Mouse (Mus musculus): ENCODE measurements around the gene Pde4d.

Pde4d gene

GRCm38 (mm10) chr13:108824638-108825310, 375.0 kb downstream of the Pde4d start:
- no peak for DNase-seq (ENCODE audit: low spot score)

- no peak for DNase-seq (ENCODE audit: low spot score)
Measured at GRCm38 (mm10) chr13:108825501-108825900, 375.8 kb downstream of the Pde4d start.

- no peak for DNase-seq (ENCODE audit: low spot score)
Measured at GRCm38 (mm10) chr13:108834197-108834596, 384.4 kb downstream of the Pde4d start.

GRCm38 (mm10) chr13:108836314-108836713, 386.6 kb downstream of the Pde4d start:
- DNase-seq (ENCODE audit: low spot score): no peak

- no peak for DNase-seq (ENCODE audit: low spot score)
Measured at GRCm38 (mm10) chr13:108839142-108839541, 389.4 kb downstream of the Pde4d start.

- no peak for DNase-seq (ENCODE audit: low spot score)
Measured at GRCm38 (mm10) chr13:108854090-108854489, 404.3 kb downstream of the Pde4d start.

- DNase-seq (ENCODE audit: low spot score): no peak
Measured at GRCm38 (mm10) chr13:108856776-108857435, 407.2 kb downstream of the Pde4d start.

- DNase-seq (ENCODE audit: low spot score): no peak
Measured at GRCm38 (mm10) chr13:108859336-108859735, 409.6 kb downstream of the Pde4d start.

GRCm38 (mm10) chr13:108860737-108861136, 411.0 kb downstream of the Pde4d start:
- DNase-seq (ENCODE audit: low spot score): no peak

- no peak for DNase-seq (ENCODE audit: low spot score)
Measured at GRCm38 (mm10) chr13:108861707-108862106, 412.0 kb downstream of the Pde4d start.

GRCm38 (mm10) chr13:108862173-108862572, 412.4 kb downstream of the Pde4d start:
- no peak for DNase-seq (ENCODE audit: low spot score)

- no peak for DNase-seq (ENCODE audit: low spot score)
Measured at GRCm38 (mm10) chr13:108900160-108900559, 450.4 kb downstream of the Pde4d start.

GRCm38 (mm10) chr13:108905121-108905520, 455.4 kb downstream of the Pde4d start:
- DNase-seq (ENCODE audit: low spot score): no peak

- no peak for DNase-seq (ENCODE audit: low spot score)
Measured at GRCm38 (mm10) chr13:108909193-108909592, 459.4 kb downstream of the Pde4d start.

- DNase-seq (ENCODE audit: low spot score): no peak
Measured at GRCm38 (mm10) chr13:108914626-108915025, 464.9 kb downstream of the Pde4d start.

GRCm38 (mm10) chr13:108921146-108921545, 471.4 kb downstream of the Pde4d start:
- DNase-seq (ENCODE audit: low spot score): no peak

- no peak for DNase-seq (ENCODE audit: low spot score)
Measured at GRCm38 (mm10) chr13:108934854-108935253, 485.1 kb downstream of the Pde4d start.

- DNase-seq (ENCODE audit: low spot score): no peak
Measured at GRCm38 (mm10) chr13:108937272-108937671, 487.5 kb downstream of the Pde4d start.

GRCm38 (mm10) chr13:108952911-108953310, 503.2 kb downstream of the Pde4d start:
- no peak for DNase-seq (ENCODE audit: low spot score)

GRCm38 (mm10) chr13:108956059-108956458, 506.3 kb downstream of the Pde4d start:
- DNase-seq (ENCODE audit: low spot score): no peak

GRCm38 (mm10) chr13:108964056-108964455, 514.3 kb downstream of the Pde4d start:
- no peak for DNase-seq (ENCODE audit: low spot score)

- DNase-seq (ENCODE audit: low spot score): no peak
Measured at GRCm38 (mm10) chr13:108981144-108981543, 531.4 kb downstream of the Pde4d start.

GRCm38 (mm10) chr13:108998739-108999138, 549.0 kb downstream of the Pde4d start:
- no peak for DNase-seq (ENCODE audit: low spot score)

GRCm38 (mm10) chr13:109024703-109025102, 575.0 kb downstream of the Pde4d start:
- no peak for DNase-seq (ENCODE audit: low spot score)
